Mouse (Mus musculus) midbrain, postnatal 0 days (tissue): ENCODE results near the gene Lrpprc. TPM values are rescaled to one million over a fixed set of nuclear protein-coding genes. Genes with fewer than 3 reads are reported as not detected.

Experiments used
- ATAC-seq: fragments of 200-750 bp; cut with Nextera tagmentation; 2 replicates; pipeline ENCODE4 v1.8.0; 2017; ENCODE audit warnings: moderate number of reproducible peaks, mild to moderate bottlenecking, moderate TSS enrichment, moderate library complexity; ENCODE audit not compliant: low FRiP score
- DNase-seq: peaks from one replicate; pipeline ENCODE4 v3.0.0-alpha.2; 2015; ENCODE audit warnings: low spot score
- H3K27ac ChIP-seq: fragments of 300-500 bp; sonication (generic); 2 replicates; pipeline ENCODE4 v1.5.1; 2014; ENCODE audit warnings: low read depth, mild to moderate bottlenecking, low read length, mixed read lengths
- H3K27me3 ChIP-seq: fragments of 300-500 bp; sonication (generic); 2 replicates; pipeline ENCODE4 v1.6.1; 2014; ENCODE audit warnings: low read length, control low read depth, mixed read lengths; ENCODE audit not compliant: insufficient read depth
- H3K36me3 ChIP-seq: fragments of 300-500 bp; sonication (generic); 2 replicates; pipeline ENCODE4 v1.6.1; 2014; ENCODE audit warnings: low read length, control low read depth, mixed read lengths; ENCODE audit not compliant: insufficient read depth
- H3K4me1 ChIP-seq: fragments of 300-500 bp; sonication (generic); 2 replicates; pipeline ENCODE4 v1.6.1; 2014; ENCODE audit warnings: mild to moderate bottlenecking, control low read depth, antibody characterized with exemption, low read length, mixed read lengths; ENCODE audit not compliant: insufficient read depth
- H3K4me2 ChIP-seq: fragments of 300-500 bp; sonication (generic); 2 replicates; pipeline ENCODE4 v1.6.1; 2014; ENCODE audit warnings: low read depth, mild to moderate bottlenecking, low read length, mixed read lengths; ENCODE audit not compliant: poor library complexity, severe bottlenecking
- H3K4me3 ChIP-seq: fragments of 300-500 bp; sonication (generic); 2 replicates; pipeline ENCODE4 v1.5.1; 2014; ENCODE audit warnings: low read depth, mild to moderate bottlenecking, low read length, moderate library complexity
- H3K9ac ChIP-seq: fragments of 300-500 bp; sonication (generic); replicated peaks from 2 replicates; pipeline ENCODE4 v1.6.1; 2014; ENCODE audit warnings: mild to moderate bottlenecking, low read length, moderate library complexity, mixed read lengths; ENCODE audit not compliant: poor library complexity, severe bottlenecking
- H3K9me3 ChIP-seq: fragments of 300-500 bp; sonication (generic); 2 replicates; pipeline ENCODE4 v1.6.1; 2016; ENCODE audit warnings: low read length, control low read depth
- CTCF ChIP-seq: IDR thresholded peaks from 2 replicates; pipeline ENCODE4 v1.5.1; 2016; ENCODE audit warnings: antibody characterized with exemption, mild to moderate bottlenecking
- WGBS: fragments of 180-500 bp; shearing (Covaris S2); extraction: QIAGEN DNeasy Blood & Tissue Kit; methylation state at CpG from one replicate; pipeline ENCODE4 v1.1.7; 2014; 5-methylcytosine and 5-hydroxymethylcytosine counted together
- polyA plus RNA-seq: library from polyadenylated mRNA; unstranded; fragments of >200 nt; fragmentation: Nextera tagmentation; extraction: Ambion mirVana; gene quantifications from 2 replicates; pipeline ENCODE4 v1.2.1, GENCODE M21; 2015
- total RNA-seq: library from RNA; depleted of rRNA; stranded (reverse); fragments of >200 nt; gene quantifications from 2 replicates; pipeline ENCODE4 v1.2.3, GENCODE M21; 2014

The Lrpprc gene
- total and polyA plus RNA-seq, 2 experiments from 2014 or later = 41.3 to 53.5 TPM

- Histone ChIP-seq H3K9me3 (no peaks in the 10 kb centered on the region), H3K36me3 (peaks cover 19% of the 10 kb centered on the region), H3K4me2 (0 out of 2 replicates have a peak overlapping the region, but pooled peaks have one; percentile 25), H3K9ac (no peak overlapping the region), H3K4me1 (peaks cover 2% of the 10 kb centered on the region; the same call in 1 of the 2 replicates), H3K27ac (peak overlapping the region; percentile 26; the same call in 1 of the 2 replicates), H3K4me3 (no peak overlapping the region), H3K27me3 (no peaks in the 10 kb centered on the region)
- TF ChIP-seq CTCF = no peak; the same call in 1 of the 2 replicates
- 23% methylated on average over 17 of the region's 17 CpGs for WGBS
- 0 out of 2 replicates have a peak, but pooled peaks have one; percentile 41 for ATAC-seq
- DNase-seq = peak; percentile 78
Measured at GRCm38 (mm10) chr17:84709403-84709851, 81.2 kb downstream of the Lrpprc start.

GRCm38 (mm10) chr17:84708818-84709217, 81.8 kb downstream of the Lrpprc start:
- H3K9ac ChIP-seq = no peak overlapping the region
- DNase-seq (no peak), ATAC-seq (no peak)
- peaks cover 2% of the 10 kb centered on the region; the same call in 1 of the 2 replicates for H3K4me1 ChIP-seq
- H3K4me2 ChIP-seq = no peak overlapping the region
- H3K27ac ChIP-seq = peak overlapping the region; percentile 26; the same call in 1 of the 2 replicates
- H3K27me3 ChIP-seq = no peaks in the 10 kb centered on the region
- H3K36me3 ChIP-seq = peaks cover 19% of the 10 kb centered on the region
- no peak overlapping the region for H3K4me3 ChIP-seq
- no peak for TF ChIP-seq CTCF
- WGBS = 78% methylated on average over 7 of the region's 7 CpGs
- H3K9me3 ChIP-seq = no peaks in the 10 kb centered on the region

- Histone ChIP-seq H3K4me3 (no peak overlapping the region), H3K9me3 (no peaks in the 10 kb centered on the region), H3K27ac (no peak overlapping the region), H3K27me3 (no peaks in the 10 kb centered on the region), H3K4me2 (no peak overlapping the region), H3K4me1 (peaks cover 6% of the 10 kb centered on the region), H3K9ac (no peak overlapping the region), H3K36me3 (peaks cover 19% of the 10 kb centered on the region)
- DNase-seq (no peak), ATAC-seq (no peak)
- TF ChIP-seq CTCF = peak; percentile 50
- WGBS = 69% methylated on average over 4 of the region's 4 CpGs
Measured at GRCm38 (mm10) chr17:84707407-84707806, 83.2 kb downstream of the Lrpprc start.

- WGBS = 25% methylated on average over 5 of the region's 5 CpGs
- H3K36me3 ChIP-seq = no peaks in the 10 kb centered on the region
- H3K4me3 ChIP-seq = no peak overlapping the region
- H3K27ac ChIP-seq = no peak overlapping the region
- H3K9me3 ChIP-seq = no peaks in the 10 kb centered on the region
- peak; percentile 95 for TF ChIP-seq CTCF
- no peaks in the 10 kb centered on the region for H3K27me3 ChIP-seq
- peak; percentile 79 for DNase-seq
- ATAC-seq = peak; percentile 51; the same call in 1 of the 2 replicates
- no peak overlapping the region for H3K9ac ChIP-seq
- peaks cover 4% of the 10 kb centered on the region; the same call in 1 of the 2 replicates for H3K4me1 ChIP-seq
- no peak overlapping the region for H3K4me2 ChIP-seq
Measured at GRCm38 (mm10) chr17:84698727-84699126, 91.9 kb downstream of the Lrpprc start.

- H3K4me1 ChIP-seq = no peaks in the 10 kb centered on the region
- no peak overlapping the region for H3K9ac ChIP-seq
- 74% methylated on average over 6 of the region's 6 CpGs for WGBS
- ATAC-seq = no peak
- no peaks in the 10 kb centered on the region for H3K9me3 ChIP-seq
- H3K36me3 ChIP-seq = no peaks in the 10 kb centered on the region
- H3K4me3 ChIP-seq = no peak overlapping the region
- no peaks in the 10 kb centered on the region for H3K27me3 ChIP-seq
- H3K4me2 ChIP-seq = no peak overlapping the region
- TF ChIP-seq CTCF = no peak
- no peak for DNase-seq
- no peak overlapping the region for H3K27ac ChIP-seq
Measured at GRCm38 (mm10) chr17:84696537-84696936, 94.1 kb downstream of the Lrpprc start.

GRCm38 (mm10) chr17:84693741-84694140, 96.8 kb downstream of the Lrpprc start:
- Histone ChIP-seq H3K4me3 (no peak overlapping the region), H3K9me3 (no peaks in the 10 kb centered on the region), H3K4me1 (no peaks in the 10 kb centered on the region), H3K27me3 (no peaks in the 10 kb centered on the region), H3K4me2 (no peak overlapping the region), H3K36me3 (no peaks in the 10 kb centered on the region), H3K27ac (no peak overlapping the region), H3K9ac (no peak overlapping the region)
- WGBS = 75% methylated on average over 2 of the region's 2 CpGs
- ATAC-seq (no peak), DNase-seq (no peak)
- no peak for TF ChIP-seq CTCF
